Mouse (Mus musculus) frontal cortex, adult 2 months (tissue): ENCODE results near the gene Tmie. TPM values are rescaled to one million over a fixed set of nuclear protein-coding genes. Genes with fewer than 3 reads are reported as not detected.
A peak's percentile ranks its signal among the peaks of the same experiment; 100 is the strongest.

Experiments used
- DNase-seq, 2 experiments: peaks; one replicate each; pipeline ENCODE4 v3.0.0; 2022; ENCODE audit warnings: low spot score in 1 of 2; ENCODE audit errors: extremely low spot score in 1 of 2
- polyA plus RNA-seq: library from polyadenylated mRNA; depleted of rRNA; stranded (reverse); fragments of >200 nt; gene quantifications from 2 replicates; pipeline ENCODE4 v1.2.3, GENCODE M21; 2012

The Tmie gene
- polyA plus RNA-seq, 1 experiment, result 2.2 TPM

- DNase-seq, result no peak
Measured at GRCm38 (mm10) chr9:110890026-110890783, 10.3 kb upstream of the Tmie start.

- no peak for DNase-seq
Measured at GRCm38 (mm10) chr9:110888935-110889334, 9.0 kb upstream of the Tmie start.

GRCm38 (mm10) chr9:110887388-110888303 lies 7.7 kb upstream of the Tmie start:
- DNase-seq, result no peak

GRCm38 (mm10) chr9:110881953-110882352 lies 2.0 kb upstream of the Tmie start:
- no peak for DNase-seq

GRCm38 (mm10) chr9:110880772-110881171 lies 859 bp upstream of the Tmie start:
- DNase-seq, result no peak

- DNase-seq, result peak; percentile 14 to 17
Measured at GRCm38 (mm10) chr9:110879191-110879920, 557 bp downstream of the Tmie start, which contains the start of gene Als2cl. TSS of gene Als2cl (plus strand) at chr9:110879870.

GRCm38 (mm10) chr9:110877888-110878287 lies 2.0 kb downstream of the Tmie start:
- DNase-seq, result peak in 1 of 2 experiments; percentile 26

- no peak for DNase-seq
Measured at GRCm38 (mm10) chr9:110877353-110877752, 2.6 kb downstream of the Tmie start.

- DNase-seq, result no peak
Measured at GRCm38 (mm10) chr9:110875288-110875695, 4.6 kb downstream of the Tmie start.

- no peak for DNase-seq
Measured at GRCm38 (mm10) chr9:110874660-110875191, 5.2 kb downstream of the Tmie start.

- DNase-seq, result peak in 1 of 2 experiments; percentile 42
Measured at GRCm38 (mm10) chr9:110873681-110874659, 5.9 kb downstream of the Tmie start.

- DNase-seq, result peak in 1 of 2 experiments; percentile 90
Measured at GRCm38 (mm10) chr9:110871030-110871429, 8.9 kb downstream of the Tmie start.

GRCm38 (mm10) chr9:110858967-110859596 lies 20.8 kb downstream of the Tmie start:
- no peak for DNase-seq

GRCm38 (mm10) chr9:110858523-110858922 lies 21.4 kb downstream of the Tmie start:
- DNase-seq, result no peak

- DNase-seq, result no peak
Measured at GRCm38 (mm10) chr9:110857781-110858472, 22.0 kb downstream of the Tmie start, which contains the start of gene Prss50. TSS of gene Prss50 (plus strand) at chr9:110857967.

- DNase-seq, result no peak
Measured at GRCm38 (mm10) chr9:110856920-110857319, 23.0 kb downstream of the Tmie start.

- DNase-seq, result no peak
Measured at GRCm38 (mm10) chr9:110855903-110856302, 24.0 kb downstream of the Tmie start.

GRCm38 (mm10) chr9:110849162-110849561 lies 30.8 kb downstream of the Tmie start:
- no peak for DNase-seq
